Mouse (Mus musculus): ENCODE results near the gene Fgfr2.

GRCm38 (mm10) chr7:132723906-132724305 is 399.2 kb downstream of the Fgfr2 start:
- TF ChIP-seq CTCF (conservative IDR thresholded peaks at IDR 0.05; ENCODE audit: low read length) (no peak), POU5F1 (IDR thresholded peaks at IDR 0.05; ENCODE audit: borderline replicate concordance, low read length) (no peak)

All from E14TG2a.4 (cell line).